Mouse (Mus musculus) limb, embryonic 11.5 days (tissue): ENCODE data around the gene Grk3. TPM values are rescaled to one million over a fixed set of nuclear protein-coding genes. Genes with fewer than 3 reads are reported as not detected.
A peak's percentile ranks its signal among the peaks of the same experiment; 100 is the strongest.

Experiments used
- ATAC-seq: fragments of 200-750 bp; cut with Nextera tagmentation; 2 replicates; pipeline ENCODE4 v1.8.0; 2017; ENCODE audit warnings: low read depth; ENCODE audit not compliant: insufficient number of reproducible peaks, low FRiP score, low TSS enrichment
- DNase-seq: peaks from one replicate; pipeline ENCODE4 v3.0.0-alpha.2; 2015; ENCODE audit warnings: low spot score
- H3K27ac ChIP-seq: fragments of 300-500 bp; sonication (generic); replicated peaks from 2 replicates; pipeline ENCODE4 v1.5.1; 2014; ENCODE audit warnings: low read depth, mild to moderate bottlenecking, low read length
- H3K27me3 ChIP-seq: fragments of 300-500 bp; sonication (generic); 2 replicates; pipeline ENCODE4 v1.6.1; 2014; ENCODE audit warnings: mild to moderate bottlenecking, low read length, mixed read lengths; ENCODE audit not compliant: control insufficient read depth, insufficient read depth
- H3K36me3 ChIP-seq: fragments of 300-500 bp; sonication (generic); 2 replicates; pipeline ENCODE4 v1.6.1; 2014; ENCODE audit warnings: mild to moderate bottlenecking, low read length, moderate library complexity, mixed read lengths; ENCODE audit not compliant: control insufficient read depth, insufficient read depth
- H3K4me1 ChIP-seq: fragments of 300-500 bp; sonication (generic); 2 replicates; pipeline ENCODE4 v1.6.1; 2014; ENCODE audit warnings: low read length, mixed read lengths; ENCODE audit not compliant: control insufficient read depth, insufficient read depth
- H3K4me2 ChIP-seq: fragments of 300-500 bp; sonication (generic); 2 replicates; pipeline ENCODE4 v1.6.1; 2014; ENCODE audit warnings: low read depth, mild to moderate bottlenecking, moderate library complexity; ENCODE audit not compliant: severe bottlenecking
- H3K4me3 ChIP-seq: fragments of 300-500 bp; sonication (generic); 2 replicates; pipeline ENCODE4 v1.5.1; 2014; ENCODE audit warnings: low read depth, low read length
- H3K9ac ChIP-seq: fragments of 300-500 bp; sonication (generic); 2 replicates; pipeline ENCODE4 v1.6.1; 2014; ENCODE audit warnings: mild to moderate bottlenecking, low read length
- H3K9me3 ChIP-seq: fragments of 300-500 bp; sonication (generic); 2 replicates; pipeline ENCODE4 v1.6.1; 2016; ENCODE audit warnings: low read length; ENCODE audit not compliant: control insufficient read depth
- WGBS: fragments of 180-500 bp; shearing (Covaris S2); extraction: QIAGEN DNeasy Blood & Tissue Kit; methylation state at CpG from one replicate; pipeline ENCODE4 v1.1.7; 2014; 5-methylcytosine and 5-hydroxymethylcytosine counted together
- polyA plus RNA-seq: library from polyadenylated mRNA; unstranded; fragments of >200 nt; fragmentation: Nextera tagmentation; extraction: Ambion mirVana; gene quantifications from 2 replicates; pipeline ENCODE4 v1.2.1, GENCODE M21; 2014

Gene Grk3
- polyA plus RNA-seq, 1 experiment from 2014 or later: 7.1 TPM

GRCm38 (mm10) chr5:112999227-112999626 lies 16.4 kb downstream of the Grk3 start:
- no peak overlapping the region for H3K4me2 ChIP-seq
- ATAC-seq: no peak
- H3K36me3 ChIP-seq: no peaks in the 10 kb centered on the region
- no peak overlapping the region for H3K27ac ChIP-seq
- no peak for DNase-seq
- H3K4me1 ChIP-seq: 0 out of 2 replicates have a peak, but pooled peaks cover 2% of the 10 kb centered on the region
- WGBS: 83% methylated on average over 7 of the region's 8 CpGs
- no peak overlapping the region for H3K4me3 ChIP-seq
- H3K9ac ChIP-seq: no peak overlapping the region
- H3K9me3 ChIP-seq: no peaks in the 10 kb centered on the region
- no peaks in the 10 kb centered on the region for H3K27me3 ChIP-seq

GRCm38 (mm10) chr5:112997516-112998186 lies 17.9 kb downstream of the Grk3 start:
- H3K36me3 ChIP-seq: no peaks in the 10 kb centered on the region
- no peak overlapping the region for H3K27ac ChIP-seq
- H3K4me1 ChIP-seq: 0 out of 2 replicates have a peak, but pooled peaks cover 2% of the 10 kb centered on the region
- no peak overlapping the region for H3K4me3 ChIP-seq
- 59% methylated on average over 5 of the region's 5 CpGs for WGBS
- H3K9me3 ChIP-seq: no peaks in the 10 kb centered on the region
- H3K27me3 ChIP-seq: no peaks in the 10 kb centered on the region
- no peak overlapping the region for H3K9ac ChIP-seq
- no peak overlapping the region for H3K4me2 ChIP-seq
- peak; percentile 39; the same call in 1 of the 2 replicates for ATAC-seq
- DNase-seq: peak; percentile 43

GRCm38 (mm10) chr5:112991245-112991644 lies 24.3 kb downstream of the Grk3 start:
- ATAC-seq (no peak), DNase-seq (no peak)
- H3K27me3 ChIP-seq: no peaks in the 10 kb centered on the region
- H3K9me3 ChIP-seq: no peaks in the 10 kb centered on the region
- H3K36me3 ChIP-seq: no peaks in the 10 kb centered on the region
- H3K27ac ChIP-seq: no peak overlapping the region
- no peak overlapping the region for H3K9ac ChIP-seq
- no peak overlapping the region for H3K4me2 ChIP-seq
- WGBS: 77% methylated on average over 9 of the region's 9 CpGs
- no peaks in the 10 kb centered on the region for H3K4me1 ChIP-seq
- H3K4me3 ChIP-seq: no peak overlapping the region

GRCm38 (mm10) chr5:112981931-112982330 lies 33.7 kb downstream of the Grk3 start:
- H3K36me3 ChIP-seq: no peaks in the 10 kb centered on the region

GRCm38 (mm10) chr5:112979710-112980109 lies 35.9 kb downstream of the Grk3 start:
- Histone ChIP-seq H3K36me3 (no peaks in the 10 kb centered on the region), H3K27me3 (no peaks in the 10 kb centered on the region), H3K27ac (no peak overlapping the region), H3K4me2 (no peak overlapping the region), H3K4me1 (no peaks in the 10 kb centered on the region), H3K9ac (no peak overlapping the region), H3K9me3 (no peaks in the 10 kb centered on the region), H3K4me3 (no peak overlapping the region)
- DNase-seq: no peak
- 87% methylated on average over 7 of the region's 7 CpGs for WGBS
- no peak for ATAC-seq

More at GRCm38 (mm10) chr5:112981931-112982330, 33.7 kb downstream of the Grk3 start:
- no peak overlapping the region for H3K27ac ChIP-seq
- H3K4me3 ChIP-seq: no peak overlapping the region
- H3K4me2 ChIP-seq: no peak overlapping the region
- no peak overlapping the region for H3K9ac ChIP-seq
- ATAC-seq (no peak), DNase-seq (no peak)
- no peaks in the 10 kb centered on the region for H3K9me3 ChIP-seq
- 57% methylated on average over 6 of the region's 6 CpGs for whole genome bisulfite sequencing
- H3K4me1 ChIP-seq: no peaks in the 10 kb centered on the region
- no peaks in the 10 kb centered on the region for H3K27me3 ChIP-seq

- H3K9ac ChIP-seq: no peak overlapping the region
- no peaks in the 10 kb centered on the region for H3K9me3 ChIP-seq
- no peak overlapping the region for H3K27ac ChIP-seq
- no peak for ATAC-seq
- H3K4me2 ChIP-seq: no peak overlapping the region
- H3K4me3 ChIP-seq: no peak overlapping the region
- 88% methylated on average over 9 of the region's 9 CpGs for WGBS
- H3K4me1 ChIP-seq: no peaks in the 10 kb centered on the region
- H3K27me3 ChIP-seq: no peaks in the 10 kb centered on the region
- no peaks in the 10 kb centered on the region for H3K36me3 ChIP-seq
- DNase-seq: no peak
Measured at GRCm38 (mm10) chr5:112979195-112979594, 36.4 kb downstream of the Grk3 start.

GRCm38 (mm10) chr5:112977089-112977488 lies 38.5 kb downstream of the Grk3 start:
- H3K4me3 ChIP-seq: no peak overlapping the region
- DNase-seq (no peak), ATAC-seq (no peak)
- H3K4me2 ChIP-seq: no peak overlapping the region
- no peaks in the 10 kb centered on the region for H3K36me3 ChIP-seq
- no peak overlapping the region for H3K27ac ChIP-seq
- no peaks in the 10 kb centered on the region for H3K27me3 ChIP-seq
- H3K9me3 ChIP-seq: no peaks in the 10 kb centered on the region
- H3K4me1 ChIP-seq: peaks cover 11% of the 10 kb centered on the region; the same call in 1 of the 2 replicates
- 90% methylated on average over 5 of the region's 5 CpGs for WGBS
- H3K9ac ChIP-seq: no peak overlapping the region

GRCm38 (mm10) chr5:112973596-112973995 lies 42.0 kb downstream of the Grk3 start:
- DNase-seq: no peak
- Histone ChIP-seq H3K4me2 (no peak overlapping the region), H3K9ac (no peak overlapping the region), H3K9me3 (no peaks in the 10 kb centered on the region), H3K4me1 (peaks cover 11% of the 10 kb centered on the region; the same call in 1 of the 2 replicates), H3K27ac (no peak overlapping the region), H3K27me3 (no peaks in the 10 kb centered on the region), H3K36me3 (no peaks in the 10 kb centered on the region), H3K4me3 (no peak overlapping the region)
- 51% methylated on average over 7 of the region's 7 CpGs for WGBS
- no peak for ATAC-seq

- Histone ChIP-seq H3K9me3 (no peaks in the 10 kb centered on the region), H3K27ac (no peak overlapping the region), H3K4me3 (no peak overlapping the region), H3K4me1 (peaks cover 11% of the 10 kb centered on the region; the same call in 1 of the 2 replicates), H3K36me3 (no peaks in the 10 kb centered on the region), H3K4me2 (no peak overlapping the region), H3K9ac (no peak overlapping the region), H3K27me3 (no peaks in the 10 kb centered on the region)
- ATAC-seq (no peak), DNase-seq (no peak)
- WGBS: 88% methylated on average over 12 of the region's 12 CpGs
Measured at GRCm38 (mm10) chr5:112972297-112972696, 43.3 kb downstream of the Grk3 start.
